Mouse (Mus musculus): ENCODE measurements around the gene AI593442.

Gene AI593442

GRCm38 (mm10) chr9:52679362-52679947, at the start of gene AI593442:
Gene AI593442, minus strand, starts transcription at chr9:52679780.
- no peak for DNase-seq (ENCODE audit: low spot score)

GRCm38 (mm10) chr9:52728806-52729205, 49.2 kb upstream of the AI593442 start:
- DNase-seq (ENCODE audit: low spot score), result no peak

- no peak for DNase-seq (ENCODE audit: low spot score)
Observed at GRCm38 (mm10) chr9:52722626-52723025, 43.0 kb upstream of the AI593442 start.

DNA sequence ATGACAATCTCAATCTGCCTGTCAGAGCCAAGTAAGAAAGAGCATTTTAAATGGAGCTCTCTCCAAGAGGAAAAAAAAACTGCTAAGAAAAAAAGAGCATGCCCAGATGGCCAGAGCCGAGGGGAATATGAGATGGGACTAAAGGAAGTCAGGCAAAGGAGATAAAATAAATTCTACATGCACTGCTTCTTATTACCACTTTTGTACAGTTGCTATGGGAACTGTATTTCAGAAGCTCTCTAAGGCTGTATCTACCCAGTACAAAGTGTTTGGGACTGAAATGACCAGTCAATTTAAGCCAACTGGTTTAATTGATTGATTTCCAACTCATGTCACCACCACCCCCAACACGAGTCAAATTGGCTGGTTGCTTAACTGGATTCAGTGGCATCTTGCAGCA, 40.0 kb upstream of the AI593442 start:
- no peak for DNase-seq (ENCODE audit: low spot score)

GRCm38 (mm10) chr9:52680036-52680435, 456 bp upstream of the AI593442 start:
- DNase-seq (ENCODE audit: low spot score), result no peak

GRCm38 (mm10) chr9:52678839-52679215, 753 bp downstream of the AI593442 start:
- no peak for DNase-seq (ENCODE audit: low spot score)

DNA sequence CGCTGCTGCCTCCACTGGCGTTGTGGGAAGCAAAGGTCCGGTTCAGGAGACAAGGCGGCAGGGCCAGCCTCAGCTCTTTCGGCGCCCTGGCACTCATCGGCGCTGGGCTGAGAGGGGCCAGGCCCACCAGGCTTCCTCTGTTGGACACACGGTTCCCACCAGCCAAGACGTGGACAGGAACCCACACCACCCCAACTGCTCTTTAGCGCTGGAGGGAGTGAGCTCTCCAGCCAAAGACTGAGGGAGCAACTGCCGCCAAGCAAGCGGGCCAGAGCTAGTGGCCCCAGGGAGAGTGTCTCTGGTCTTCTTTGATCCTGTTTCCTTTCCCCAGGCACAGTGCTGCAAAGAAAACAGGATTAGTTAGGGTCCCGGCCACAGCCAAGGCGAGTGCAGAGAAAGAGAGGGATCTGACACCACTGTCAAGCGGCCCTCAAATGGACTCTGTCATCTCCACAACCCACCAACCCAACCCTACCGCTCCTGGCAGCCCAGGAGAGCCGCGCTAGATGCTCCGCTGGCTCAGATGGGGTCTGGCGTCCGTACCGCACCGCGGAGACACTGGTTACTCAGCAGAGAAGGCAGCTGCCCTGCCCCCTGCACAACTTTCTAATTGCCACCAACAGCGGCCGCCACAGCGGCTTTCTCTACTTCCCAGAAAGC, 1.3 kb downstream of the AI593442 start:
- no peak for DNase-seq (ENCODE audit: low spot score)

GRCm38 (mm10) chr9:52676587-52676986, 3.0 kb downstream of the AI593442 start:
- no peak for DNase-seq (ENCODE audit: low spot score)

- no peak for DNase-seq (ENCODE audit: low spot score)
Observed at GRCm38 (mm10) chr9:52675937-52676336, 3.6 kb downstream of the AI593442 start.

DNA sequence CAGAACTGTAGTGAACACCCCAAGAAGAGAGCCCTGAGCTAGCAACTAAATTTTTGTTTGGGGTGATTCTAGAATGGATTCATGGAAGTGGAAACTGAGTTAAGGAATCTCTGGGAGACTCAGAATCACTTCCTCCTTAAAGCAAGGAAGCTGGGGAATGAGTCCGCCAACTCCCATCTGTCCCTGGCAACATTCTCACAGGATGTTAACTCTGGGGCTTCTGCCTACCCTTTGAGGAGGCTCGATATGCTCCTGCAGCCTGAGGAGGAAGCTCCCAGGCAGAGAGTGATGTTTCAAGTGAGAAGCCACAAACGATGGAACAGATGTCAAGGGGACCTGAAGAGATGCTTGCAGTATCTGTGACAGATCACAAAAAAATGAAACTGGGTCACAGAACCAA, 18.2 kb downstream of the AI593442 start:
- no peak for DNase-seq (ENCODE audit: low spot score)

- DNase-seq (ENCODE audit: low spot score), result no peak
Observed at GRCm38 (mm10) chr9:52650341-52650951, 29.1 kb downstream of the AI593442 start.

- no peak for DNase-seq (ENCODE audit: low spot score)
Observed at GRCm38 (mm10) chr9:52645312-52645711, 34.3 kb downstream of the AI593442 start.

- no peak for DNase-seq (ENCODE audit: low spot score)
Observed at GRCm38 (mm10) chr9:52644626-52645025, 35.0 kb downstream of the AI593442 start.

GRCm38 (mm10) chr9:52644156-52644555, 35.4 kb downstream of the AI593442 start:
- no peak for DNase-seq (ENCODE audit: low spot score)

GRCm38 (mm10) chr9:52635991-52636390, 43.6 kb downstream of the AI593442 start:
- no peak for DNase-seq (ENCODE audit: low spot score)

GRCm38 (mm10) chr9:52623926-52624325, 55.7 kb downstream of the AI593442 start:
- no peak for DNase-seq (ENCODE audit: low spot score)
